ENCODE assay signal across 9 mouse cellular contexts in the genomic region with DNA sequence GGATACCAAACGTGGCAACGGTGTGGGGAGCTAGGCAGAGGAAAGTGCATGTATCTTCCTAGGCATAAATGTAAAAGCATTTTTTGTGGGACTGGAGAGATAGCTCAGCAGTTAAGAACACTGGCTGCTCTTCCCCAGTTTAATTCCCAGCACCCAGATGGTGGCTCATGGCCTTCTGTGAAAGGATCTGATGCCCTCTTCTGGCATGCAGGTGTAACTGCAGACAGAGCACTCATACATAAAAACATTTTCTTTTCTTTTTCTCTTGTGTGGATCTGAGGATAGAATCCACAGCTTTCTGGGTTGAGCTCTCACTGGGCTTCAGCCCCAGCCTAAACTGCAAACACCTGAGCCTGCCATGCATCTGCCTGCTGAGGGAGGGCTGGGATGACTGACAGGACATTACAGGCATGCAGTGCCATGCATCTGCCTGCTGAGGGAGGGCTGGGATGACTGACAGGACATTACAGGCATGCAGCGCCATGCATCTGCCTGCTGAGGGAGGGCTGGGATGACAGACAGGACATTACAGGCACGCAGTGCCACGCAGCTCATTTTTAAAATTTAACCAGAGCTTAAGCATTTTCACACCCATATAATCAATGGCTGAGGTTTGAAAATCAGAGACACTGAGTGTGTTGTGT.
DNase-seq lines count a peak whose midpoint lies in the region; ATAC-seq and TF ChIP-seq lines count a peak whose summit lies in the region.
"Had no signal": no experiment of that assay in that cellular context is flagged by ENCODE, and none has a peak within 500 bp of the region (broad histone marks: within the 10 kb centered on the region; RNA-seq: fewer than 3 reads in every experiment).

No protein-coding gene starts in this region.

- ATAC-seq in forebrain, postnatal 0 days, result peak; percentile 27; the same call in 1 of the 2 replicates
- ATAC-seq in forebrain, embryonic 16.5 days, result no peak
- no peak for ATAC-seq in lung, postnatal 0 days
- ATAC-seq in liver, postnatal 0 days, result no peak

- peaks cover 21% of the 10 kb centered on the region for H3K36me3 ChIP-seq in forebrain, postnatal 0 days (ENCODE audit: insufficient read depth)
- H3K36me3 ChIP-seq in forebrain, embryonic 16.5 days (ENCODE audit: control insufficient read depth, insufficient read depth), result peaks cover 12% of the 10 kb centered on the region
- H3K36me3 ChIP-seq in lung, postnatal 0 days (ENCODE audit: insufficient read depth, low read length), result peaks cover 10% of the 10 kb centered on the region; the same call in 1 of the 2 replicates
- H3K36me3 ChIP-seq in liver, postnatal 0 days (replicated peaks; ENCODE audit: insufficient read depth, low read length), result peaks cover 8% of the 10 kb centered on the region; the same call in 1 of the 2 replicates

- H3K4me2 ChIP-seq in forebrain, postnatal 0 days (ENCODE audit: low read depth), result no peak overlapping the region
- no peak overlapping the region for H3K4me2 ChIP-seq in forebrain, embryonic 16.5 days (ENCODE audit: low read length)
- H3K4me2 ChIP-seq in lung, postnatal 0 days (replicated peaks; ENCODE audit: low read depth, low read length), result no peak overlapping the region
- no peak overlapping the region for H3K4me2 ChIP-seq in liver, postnatal 0 days (ENCODE audit: low read depth, low read length)

- no peaks in the 10 kb centered on the region; the same call in 1 of the 2 replicates for H3K4me1 ChIP-seq in forebrain, postnatal 0 days (ENCODE audit: insufficient read depth)
- H3K4me1 ChIP-seq in forebrain, embryonic 16.5 days (replicated peaks; ENCODE audit: control insufficient read depth, insufficient read depth, low read length), result peaks cover 2% of the 10 kb centered on the region; the same call in 1 of the 2 replicates
- no peaks in the 10 kb centered on the region for H3K4me1 ChIP-seq in lung, postnatal 0 days (ENCODE audit: insufficient read depth, low read depth, low read length)
- H3K4me1 ChIP-seq in liver, postnatal 0 days (ENCODE audit: insufficient read depth), result peaks cover 9% of the 10 kb centered on the region; the same call in 1 of the 2 replicates

- DNase-seq in forebrain, postnatal 0 days, result no peak
- no peak for DNase-seq in lung, postnatal 0 days (ENCODE audit: low spot score)
- DNase-seq in lung, postnatal 10 days, result no peak
- peak; percentile 65 for DNase-seq in ZHBTc4 (ENCODE audit: low read depth, low spot score)
- no peak for DNase-seq in liver, postnatal 0 days
- DNase-seq in adrenal gland, postnatal 10 days, result no peak
- no peak for DNase-seq in adrenal gland, adult (ENCODE audit: inconsistent age in 2 of 2, low spot score in 1 of 2)
- DNase-seq: kidney, postnatal 10 days had no signal

- H3K4me3 ChIP-seq in forebrain, postnatal 0 days (ENCODE audit: low read depth, low read length), result no peak overlapping the region
- no peak overlapping the region for H3K4me3 ChIP-seq in forebrain, embryonic 16.5 days (replicated peaks; ENCODE audit: low read length)
- H3K4me3 ChIP-seq in lung, postnatal 0 days (ENCODE audit: low read depth, low read length), result no peak overlapping the region
- H3K4me3 ChIP-seq in liver, postnatal 0 days (ENCODE audit: low read depth, low read length), result no peak overlapping the region

- H3K27me3 ChIP-seq in forebrain, postnatal 0 days (ENCODE audit: insufficient read depth, low read length), result no peaks in the 10 kb centered on the region
- no peaks in the 10 kb centered on the region for H3K27me3 ChIP-seq in forebrain, embryonic 16.5 days (replicated peaks; ENCODE audit: control insufficient read depth, insufficient read depth, low read length)
- no peaks in the 10 kb centered on the region for H3K27me3 ChIP-seq in lung, postnatal 0 days (replicated peaks; ENCODE audit: insufficient read depth, low read length)
- H3K27me3 ChIP-seq in liver, postnatal 0 days (ENCODE audit: insufficient read depth, low read length), result no peaks in the 10 kb centered on the region

- no peaks in the 10 kb centered on the region for H3K9me3 ChIP-seq in forebrain, postnatal 0 days (ENCODE audit: low read length)
- H3K9me3 ChIP-seq in forebrain, embryonic 16.5 days (ENCODE audit: control insufficient read depth, low read length), result no peaks in the 10 kb centered on the region
- H3K9me3 ChIP-seq in lung, postnatal 0 days (ENCODE audit: low read length), result no peaks in the 10 kb centered on the region
- H3K9me3 ChIP-seq in liver, postnatal 0 days (ENCODE audit: low read length), result no peaks in the 10 kb centered on the region

- H3K27ac ChIP-seq in forebrain, postnatal 0 days (ENCODE audit: low read depth, low read length), result no peak overlapping the region
- H3K27ac ChIP-seq in forebrain, embryonic 16.5 days (ENCODE audit: low read length), result no peak overlapping the region
- H3K27ac ChIP-seq in lung, postnatal 0 days (ENCODE audit: low read length), result no peak overlapping the region
- no peak overlapping the region for H3K27ac ChIP-seq in liver, postnatal 0 days (ENCODE audit: low read depth)

- no peak overlapping the region for H3K9ac ChIP-seq in forebrain, postnatal 0 days
- H3K9ac ChIP-seq in forebrain, embryonic 16.5 days (replicated peaks; ENCODE audit: low read depth, low read length), result no peak overlapping the region
- H3K9ac ChIP-seq in lung, postnatal 0 days (replicated peaks; ENCODE audit: low read depth), result no peak overlapping the region
- H3K9ac ChIP-seq in liver, postnatal 0 days (replicated peaks), result no peak overlapping the region

- TF ChIP-seq CTCF in forebrain, postnatal 0 days (IDR thresholded peaks at IDR 0.05; ENCODE audit: low read depth), result peak; percentile 51
- TF ChIP-seq CTCF in lung, postnatal 0 days (IDR thresholded peaks at IDR 0.05), result peak; percentile 48
- TF ChIP-seq CTCF in liver, postnatal 0 days (IDR thresholded peaks at IDR 0.05; ENCODE audit: low read depth), result peak; percentile 59

- 87% methylated on average over 5 of the region's 5 CpGs for WGBS in forebrain, postnatal 0 days
- WGBS in forebrain, embryonic 16.5 days, result 86% methylated on average over 5 of the region's 5 CpGs
- 85% methylated on average over 5 of the region's 5 CpGs for WGBS in lung, postnatal 0 days
- WGBS in liver, postnatal 0 days (ENCODE audit: insufficient replicate concordance), result 84% methylated on average over 5 of the region's 5 CpGs

- no peak for TF ChIP-seq EP300 in lung, postnatal 0 days (IDR thresholded peaks at IDR 0.05)
- TF ChIP-seq EP300 in liver, postnatal 0 days (IDR thresholded peaks at IDR 0.05; ENCODE audit: low read depth), result no peak
